Mouse (Mus musculus): ENCODE results near the gene Acp4. TPM values are rescaled to one million over a fixed set of nuclear protein-coding genes. Genes with fewer than 3 reads are reported as not detected.
"Not testable (repeated sequence)": the region's sequence is repeated elsewhere in the genome, so short reads cannot be mapped to it uniquely, and the experiment has no call there.

Acp4 gene
- total RNA-seq (2022) = not detected

- DNase-seq (ENCODE audit: low spot score in 2 of 2) = no peak
Measured at GRCm38 (mm10) chr7:44257278-44257677, at the start of gene Acp4. Acp4 (minus strand) TSS chr7:44257378.

GRCm38 (mm10) chr7:44306516-44307240, 49.5 kb upstream of the Acp4 start, which contains the start of gene Clec11a:
Clec11a (minus strand) TSS chr7:44306902.
- peak in 1 of 2 experiments; percentile 19 for DNase-seq (ENCODE audit: low spot score in 2 of 2)

DNA sequence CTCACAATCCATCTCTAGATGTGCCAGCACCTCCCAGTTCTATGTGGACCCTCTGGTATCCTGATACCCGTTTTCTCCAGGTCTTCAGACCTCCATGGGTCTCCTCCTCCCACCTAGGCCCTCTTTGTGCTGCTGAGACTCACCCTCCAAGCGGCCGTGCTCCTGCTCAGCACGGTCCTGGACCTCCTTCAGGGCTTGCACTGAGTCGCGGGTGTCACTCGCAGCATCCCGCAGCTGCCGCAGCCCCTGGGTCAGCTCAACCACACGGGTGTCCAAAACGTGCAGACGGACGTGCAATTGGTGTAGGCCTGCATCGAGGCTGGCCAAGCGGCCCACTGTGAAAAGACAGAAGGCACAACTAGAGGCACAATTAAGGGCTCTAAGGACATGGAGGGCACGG, 48.5 kb upstream of the Acp4 start:
- no peak for DNase-seq (ENCODE audit: low spot score in 2 of 2)

DNA sequence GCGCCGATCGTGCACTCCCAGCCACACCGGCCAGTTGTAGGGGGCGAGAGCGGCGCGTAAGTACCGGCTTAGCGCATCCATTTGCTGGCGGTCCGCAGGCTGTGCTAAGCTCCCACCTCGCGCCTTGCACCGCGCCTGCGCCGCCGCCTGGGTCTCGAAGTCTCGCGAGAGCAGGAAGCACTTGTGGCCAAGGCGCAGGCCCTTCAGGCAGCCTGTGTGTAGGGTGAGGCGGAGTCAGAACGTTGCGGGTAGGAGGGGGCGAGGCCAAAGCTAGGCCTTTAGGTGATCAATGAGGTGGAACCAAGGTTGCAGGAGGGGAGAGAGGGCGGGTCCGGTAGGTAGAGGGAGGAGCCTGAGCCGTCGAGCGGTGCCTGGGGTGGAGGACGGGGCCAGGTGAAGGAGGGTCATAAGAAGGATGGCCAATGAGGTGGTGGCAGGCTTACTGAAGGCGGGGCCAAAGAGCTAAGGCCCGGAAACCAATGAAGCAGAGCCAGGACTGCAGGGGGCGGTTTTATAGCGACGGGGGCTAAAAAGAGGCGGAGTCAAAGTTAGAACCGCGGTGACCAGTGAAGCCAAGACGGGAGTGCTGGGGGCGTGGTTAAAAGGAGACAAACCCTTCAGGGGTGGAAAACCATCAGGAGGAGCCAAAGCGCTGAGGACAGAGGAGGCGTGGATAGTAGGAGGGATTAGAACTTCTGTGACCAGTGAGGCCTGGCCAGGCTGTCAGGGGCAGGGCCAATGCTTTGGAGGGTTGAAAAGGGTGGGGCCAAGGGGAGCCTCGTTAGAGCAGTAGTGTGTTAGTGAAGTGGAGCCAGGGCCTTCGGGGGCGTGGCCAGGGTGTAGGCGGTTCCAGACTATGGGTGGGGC, 47.8 kb upstream of the Acp4 start:
- peak; percentile 94 to 96 for DNase-seq (ENCODE audit: low spot score in 2 of 2)

GRCm38 (mm10) chr7:44304463-44304774, 47.2 kb upstream of the Acp4 start:
- DNase-seq (ENCODE audit: low spot score in 2 of 2) = no peak

DNA sequence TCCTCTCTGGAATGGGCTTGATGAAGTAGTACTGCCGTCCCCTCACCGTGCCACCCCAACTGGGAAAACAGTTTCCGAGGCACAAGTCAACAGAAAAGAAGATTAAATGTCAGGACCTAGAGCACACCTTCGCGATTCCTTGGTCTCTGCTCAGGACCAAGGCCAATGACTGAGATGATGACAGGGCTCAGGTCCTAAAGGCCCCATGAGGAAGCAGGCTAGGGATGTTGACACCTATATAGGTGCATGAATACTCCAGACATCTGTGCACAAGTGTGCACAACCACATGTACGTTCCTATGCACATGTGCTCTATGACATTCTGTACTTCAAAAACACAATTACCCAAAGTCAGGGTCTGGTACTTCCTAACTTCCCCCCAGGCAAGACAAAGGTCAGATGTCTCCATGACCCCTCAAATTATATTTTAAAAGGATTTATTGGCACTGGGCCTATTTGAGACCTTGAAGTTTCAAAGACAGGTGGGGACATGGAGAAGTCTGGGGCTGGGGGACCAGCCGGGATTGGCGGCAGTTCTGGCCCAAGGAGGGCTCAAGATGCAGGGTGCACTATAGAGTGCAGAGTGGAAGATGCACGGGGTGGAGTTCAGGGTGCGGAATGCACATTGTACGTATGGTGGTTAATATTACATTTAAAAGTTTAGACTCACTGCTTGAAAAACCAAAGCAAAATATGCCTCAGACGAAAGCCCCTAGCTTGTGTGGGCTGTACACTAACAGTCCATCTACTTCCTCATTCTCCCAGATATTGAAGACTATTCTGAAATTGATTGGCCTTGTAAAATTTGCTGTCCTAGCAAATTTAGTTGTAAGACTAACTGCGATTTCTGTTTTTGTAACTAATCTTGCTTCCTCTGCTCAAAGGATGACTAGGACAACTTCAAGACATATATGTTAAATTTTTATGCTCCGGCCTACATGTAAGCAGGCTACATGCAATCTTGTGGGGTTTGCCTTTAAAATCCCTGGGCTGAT, 46.5 kb upstream of the Acp4 start:
- DNase-seq (ENCODE audit: low spot score in 2 of 2) = no peak

- not testable (repeated sequence) for DNase-seq (ENCODE audit: low spot score in 2 of 2)
Measured at GRCm38 (mm10) chr7:44297501-44297900, 40.3 kb upstream of the Acp4 start.

DNA sequence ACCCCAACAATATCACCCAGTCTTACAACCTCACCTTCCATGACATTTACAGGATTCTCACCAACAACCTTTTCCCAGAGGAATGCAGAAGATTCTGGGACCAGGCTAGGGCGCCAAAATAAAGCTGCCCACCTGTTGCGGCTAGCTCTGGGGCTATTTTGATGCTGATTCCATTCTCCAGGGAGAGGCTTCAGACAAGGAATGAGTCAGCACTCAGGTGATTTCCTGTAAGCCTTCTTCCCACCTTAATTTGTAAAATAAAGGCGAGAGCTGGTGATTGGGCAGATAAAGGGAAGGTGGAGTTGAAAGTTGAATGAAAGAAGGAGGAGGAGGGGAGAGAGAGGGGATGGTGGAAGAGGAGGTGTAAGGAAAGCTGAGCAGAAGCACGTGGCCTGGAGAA, 34.2 kb upstream of the Acp4 start:
- no peak for DNase-seq (ENCODE audit: low spot score in 2 of 2)

GRCm38 (mm10) chr7:44290986-44291385, 33.8 kb upstream of the Acp4 start:
- no peak for DNase-seq (ENCODE audit: low spot score in 2 of 2)

DNA sequence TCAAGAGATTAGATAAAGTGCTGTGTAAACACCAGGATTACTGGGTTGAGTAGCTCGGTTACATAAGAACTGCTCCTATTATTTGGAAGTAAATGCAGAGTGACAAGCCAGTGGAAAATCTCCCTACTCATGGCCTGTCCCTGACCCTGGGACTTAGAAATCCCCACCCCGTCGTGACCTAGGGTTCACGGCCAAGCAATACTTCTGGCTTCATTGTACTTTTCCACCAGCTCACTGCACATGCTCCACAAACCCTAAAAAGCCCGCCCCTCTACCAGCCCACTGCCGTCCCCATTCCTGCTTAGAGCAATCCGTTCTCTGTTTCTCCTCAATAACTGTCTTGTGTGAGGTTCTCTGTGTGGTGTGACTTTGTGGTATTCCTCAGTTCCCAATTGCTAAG, 30.6 kb upstream of the Acp4 start:
- no peak for DNase-seq (ENCODE audit: low spot score in 2 of 2)

DNA sequence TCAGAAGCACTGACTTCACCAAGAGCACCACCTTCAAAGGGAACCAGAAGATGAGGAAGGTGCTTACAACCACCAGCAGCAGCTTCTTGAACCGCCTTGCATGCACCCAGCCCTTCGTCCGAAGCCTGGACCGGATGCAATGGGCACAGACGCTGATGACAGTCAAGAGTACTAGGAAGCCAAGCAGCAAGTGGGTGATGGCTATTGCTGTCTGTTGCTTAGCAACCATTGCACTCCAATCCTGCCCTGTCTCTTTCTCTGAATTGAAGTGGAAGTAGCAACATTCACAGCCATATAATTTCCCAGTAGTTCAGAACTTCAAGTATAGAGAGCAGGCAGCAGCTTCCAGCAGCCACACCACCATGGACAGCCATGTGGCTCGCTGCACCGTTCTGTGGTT, 24.4 kb upstream of the Acp4 start:
- no peak for DNase-seq (ENCODE audit: low spot score in 2 of 2)

DNA sequence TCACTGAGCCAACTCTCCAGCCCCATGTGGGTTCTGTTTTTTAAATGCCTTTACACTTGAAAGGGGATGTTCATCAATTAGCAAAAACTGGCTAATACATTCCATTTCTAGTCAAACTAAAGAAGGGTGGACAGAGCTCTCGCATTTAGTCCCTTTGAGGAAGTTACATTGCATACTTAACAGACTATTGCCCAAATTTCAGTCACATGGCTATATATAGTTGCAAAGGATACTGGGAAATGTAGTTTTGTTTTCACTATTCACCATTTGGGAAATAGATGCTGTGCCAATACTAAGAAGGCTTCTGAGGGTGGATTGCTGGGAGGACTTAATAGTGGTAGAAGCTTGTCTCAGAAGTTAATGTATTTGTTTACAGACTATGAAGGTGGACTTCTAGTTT, 23.8 kb upstream of the Acp4 start:
- DNase-seq (ENCODE audit: low spot score in 2 of 2) = no peak

GRCm38 (mm10) chr7:44277250-44277622, 20.1 kb upstream of the Acp4 start:
- no peak for DNase-seq (ENCODE audit: low spot score in 2 of 2)

- no peak for DNase-seq (ENCODE audit: low spot score in 2 of 2)
Measured at GRCm38 (mm10) chr7:44276461-44277249, 19.5 kb upstream of the Acp4 start.

GRCm38 (mm10) chr7:44275546-44275945, 18.4 kb upstream of the Acp4 start:
- DNase-seq (ENCODE audit: low spot score in 2 of 2) = no peak

GRCm38 (mm10) chr7:44274096-44274495, 16.9 kb upstream of the Acp4 start:
- DNase-seq (ENCODE audit: low spot score in 2 of 2) = no peak

DNA sequence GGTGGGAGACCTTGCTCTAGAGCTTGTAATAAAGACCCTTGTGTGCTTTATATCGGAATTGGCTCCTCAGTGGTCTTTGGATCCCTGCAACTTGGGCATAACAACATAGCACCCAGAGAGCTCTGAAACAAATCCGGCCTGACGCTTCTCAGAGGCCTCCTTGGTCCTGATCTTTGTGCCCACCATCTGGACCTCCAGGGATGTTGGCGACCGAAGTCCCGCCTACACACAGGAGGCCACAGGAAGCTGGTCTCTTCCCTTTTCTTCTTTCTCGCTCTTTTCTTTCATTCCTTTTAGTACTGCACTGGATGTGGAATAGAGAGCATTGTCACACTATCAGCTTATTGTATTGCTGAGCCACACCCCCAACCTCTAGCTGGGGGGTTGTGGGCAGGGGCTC, 16.3 kb upstream of the Acp4 start:
- DNase-seq (ENCODE audit: low spot score in 2 of 2) = no peak

DNA sequence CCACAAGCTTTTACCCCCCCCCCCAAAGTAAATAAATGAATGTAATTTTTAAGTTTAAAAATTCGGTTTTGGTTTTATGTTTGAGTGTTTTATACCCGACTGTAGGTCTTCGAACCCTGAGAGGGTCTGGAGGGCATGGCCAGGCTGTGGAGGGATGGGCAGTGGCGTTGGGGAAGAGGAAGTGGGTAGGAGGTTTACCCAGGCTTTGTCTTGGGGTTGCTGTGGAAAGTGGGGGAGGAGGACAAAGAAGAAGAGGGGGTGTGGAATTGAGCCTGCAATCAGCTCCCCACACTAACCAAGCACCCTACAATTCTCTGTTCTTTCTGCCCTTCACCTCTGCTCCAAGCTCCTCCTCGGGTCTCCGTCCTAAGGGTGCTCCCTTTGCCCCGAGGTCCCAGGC, 15.4 kb upstream of the Acp4 start:
- DNase-seq (ENCODE audit: low spot score in 2 of 2) = no peak

GRCm38 (mm10) chr7:44271309-44271708, 14.1 kb upstream of the Acp4 start:
- DNase-seq (ENCODE audit: low spot score in 2 of 2) = no peak

DNA sequence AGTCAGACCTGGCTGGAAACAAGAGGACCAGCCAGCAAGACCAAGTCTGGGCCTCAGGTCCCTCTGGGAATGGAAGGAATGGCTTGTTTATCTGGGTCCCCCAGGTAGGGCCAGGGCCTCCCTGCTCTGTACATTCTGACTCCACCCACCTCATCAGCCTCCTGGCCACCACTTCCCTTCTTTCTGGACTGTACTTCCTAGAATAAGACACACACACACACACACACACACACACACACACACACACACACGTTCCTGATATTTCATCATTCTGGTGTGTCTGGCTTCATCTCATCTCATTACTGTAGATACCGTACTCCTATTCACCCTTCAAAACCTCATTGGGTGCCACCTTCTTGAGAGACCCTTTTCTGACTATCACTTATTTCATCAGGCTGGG, 12.2 kb upstream of the Acp4 start:
- no peak for DNase-seq (ENCODE audit: low spot score in 2 of 2)

- DNase-seq (ENCODE audit: low spot score in 2 of 2) = no peak
Measured at GRCm38 (mm10) chr7:44268117-44268516, 10.9 kb upstream of the Acp4 start.

Measured in gastrocnemius, adult 8-10 months (tissue).